Mouse (Mus musculus): ENCODE data around the gene Lpin2. TPM values are rescaled to one million over a fixed set of nuclear protein-coding genes. Genes with fewer than 3 reads are reported as not detected.

Lpin2 gene
- polyA plus RNA-seq, 1 experiment from 2014 or later = 93.2 TPM

DNA sequence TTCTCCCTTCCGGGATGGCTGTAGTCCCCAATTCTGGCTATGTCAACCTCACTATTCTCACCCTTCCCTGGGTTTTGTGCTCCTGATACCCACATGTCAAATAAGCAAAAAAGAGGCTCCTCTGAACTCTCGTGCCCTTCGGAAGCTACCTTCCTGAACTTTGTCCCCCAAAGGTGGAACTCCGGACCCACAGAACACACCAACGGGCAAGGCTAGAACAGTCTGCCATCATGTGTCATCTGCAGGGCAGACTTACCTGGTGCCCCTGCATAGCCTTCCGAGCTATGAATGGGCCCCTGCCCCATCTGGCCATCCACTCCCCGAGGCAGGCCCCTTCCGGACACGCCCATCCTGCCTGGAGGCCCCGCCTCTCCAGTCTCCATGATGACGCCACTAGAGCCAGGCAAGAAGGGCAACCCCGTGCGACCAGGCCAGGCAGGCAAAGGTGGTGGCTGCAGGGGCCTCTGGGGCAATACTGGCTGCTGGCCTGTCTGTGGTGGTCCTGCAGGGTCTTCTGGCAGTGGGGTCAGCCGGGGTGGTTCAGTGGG, 73.8 kb downstream of the Lpin2 start:
- ATAC-seq (ENCODE audit: low FRiP score, low TSS enrichment) = no peak
- no peak overlapping the region for H3K27ac ChIP-seq (ENCODE audit: low read depth, low read length)
- no peak overlapping the region for H3K4me3 ChIP-seq (ENCODE audit: low read length)
- no peaks in the 10 kb centered on the region for H3K9me3 ChIP-seq (ENCODE audit: control insufficient read depth, low read length)
- H3K4me2 ChIP-seq (replicated peaks; ENCODE audit: low read depth, low read length) = no peak overlapping the region
- no peak overlapping the region for H3K9ac ChIP-seq (ENCODE audit: low read depth, low read length)
- H3K27me3 ChIP-seq (ENCODE audit: control insufficient read depth, insufficient read depth, low read length) = no peaks in the 10 kb centered on the region
- H3K36me3 ChIP-seq (ENCODE audit: control insufficient read depth, insufficient read depth, low read length) = 0 out of 2 replicates have a peak, but pooled peaks cover 3% of the 10 kb centered on the region
- H3K4me1 ChIP-seq (ENCODE audit: control insufficient read depth, insufficient read depth, low read length) = peaks cover 20% of the 10 kb centered on the region; the same call in 1 of the 2 replicates
- WGBS = 75% methylated on average over 14 of the region's 14 CpGs

- Histone ChIP-seq H3K27ac (ENCODE audit: low read depth, low read length) (no peak overlapping the region), H3K36me3 (ENCODE audit: control insufficient read depth, insufficient read depth, low read length) (0 out of 2 replicates have a peak, but pooled peaks cover 2% of the 10 kb centered on the region), H3K9ac (ENCODE audit: low read depth, low read length) (no peak overlapping the region), H3K4me1 (ENCODE audit: control insufficient read depth, insufficient read depth, low read length) (peaks cover 13% of the 10 kb centered on the region; the same call in 1 of the 2 replicates), H3K9me3 (ENCODE audit: control insufficient read depth, low read length) (no peaks in the 10 kb centered on the region), H3K27me3 (ENCODE audit: control insufficient read depth, insufficient read depth, low read length) (no peaks in the 10 kb centered on the region), H3K4me2 (replicated peaks; ENCODE audit: low read depth, low read length) (no peak overlapping the region), H3K4me3 (ENCODE audit: low read length) (no peak overlapping the region)
- 85% methylated on average over 13 of the region's 13 CpGs for WGBS
- no peak for ATAC-seq (ENCODE audit: low FRiP score, low TSS enrichment)
Observed at GRCm38 (mm10) chr17:71256806-71257536, 74.6 kb downstream of the Lpin2 start.

DNA sequence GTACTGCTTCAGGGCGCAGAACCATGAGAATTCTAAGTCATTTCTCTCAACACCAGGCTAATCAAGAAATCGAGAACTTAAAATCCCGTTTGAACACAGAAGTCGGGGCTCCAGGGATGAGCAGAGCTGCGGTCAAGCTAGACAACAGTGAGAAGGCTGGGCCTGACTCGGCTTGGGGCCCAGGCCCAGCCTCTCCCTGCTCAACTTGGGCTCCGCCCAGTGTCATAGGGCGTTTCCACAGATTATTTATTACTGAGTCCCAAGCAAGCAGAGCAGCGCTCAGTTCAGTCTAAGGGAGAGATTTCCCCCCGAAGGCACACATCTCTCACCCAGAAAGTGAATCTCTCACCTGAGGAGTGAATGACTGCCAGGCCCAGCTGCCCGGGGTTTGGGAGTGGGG, 77.4 kb downstream of the Lpin2 start:
- Histone ChIP-seq H3K4me1 (ENCODE audit: control insufficient read depth, insufficient read depth, low read length) (0 out of 2 replicates have a peak, but pooled peaks cover 5% of the 10 kb centered on the region), H3K27ac (ENCODE audit: low read depth, low read length) (no peak overlapping the region), H3K9ac (ENCODE audit: low read depth, low read length) (no peak overlapping the region), H3K9me3 (ENCODE audit: control insufficient read depth, low read length) (no peaks in the 10 kb centered on the region), H3K4me3 (ENCODE audit: low read length) (no peak overlapping the region), H3K27me3 (ENCODE audit: control insufficient read depth, insufficient read depth, low read length) (no peaks in the 10 kb centered on the region), H3K36me3 (ENCODE audit: control insufficient read depth, insufficient read depth, low read length) (no peaks in the 10 kb centered on the region), H3K4me2 (replicated peaks; ENCODE audit: low read depth, low read length) (no peak overlapping the region)
- WGBS = 52% methylated on average over 11 of the region's 11 CpGs
- ATAC-seq (ENCODE audit: low FRiP score, low TSS enrichment) = peak; percentile 71

GRCm38 (mm10) chr17:71260658-71261057, 78.3 kb downstream of the Lpin2 start:
- Histone ChIP-seq H3K4me3 (ENCODE audit: low read length) (no peak overlapping the region), H3K9ac (ENCODE audit: low read depth, low read length) (no peak overlapping the region), H3K4me2 (replicated peaks; ENCODE audit: low read depth, low read length) (no peak overlapping the region), H3K36me3 (ENCODE audit: control insufficient read depth, insufficient read depth, low read length) (no peaks in the 10 kb centered on the region), H3K27me3 (ENCODE audit: control insufficient read depth, insufficient read depth, low read length) (no peaks in the 10 kb centered on the region), H3K9me3 (ENCODE audit: control insufficient read depth, low read length) (no peaks in the 10 kb centered on the region), H3K4me1 (ENCODE audit: control insufficient read depth, insufficient read depth, low read length) (0 out of 2 replicates have a peak, but pooled peaks cover 5% of the 10 kb centered on the region), H3K27ac (ENCODE audit: low read depth, low read length) (no peak overlapping the region)
- no peak for ATAC-seq (ENCODE audit: low FRiP score, low TSS enrichment)
- WGBS = 40% methylated on average over 3 of the region's 3 CpGs

- no peak for ATAC-seq (ENCODE audit: low FRiP score, low TSS enrichment)
- Histone ChIP-seq H3K36me3 (ENCODE audit: control insufficient read depth, insufficient read depth, low read length) (no peaks in the 10 kb centered on the region), H3K9me3 (ENCODE audit: control insufficient read depth, low read length) (no peaks in the 10 kb centered on the region), H3K4me3 (ENCODE audit: low read length) (no peak overlapping the region), H3K4me2 (replicated peaks; ENCODE audit: low read depth, low read length) (no peak overlapping the region), H3K9ac (ENCODE audit: low read depth, low read length) (no peak overlapping the region), H3K27ac (ENCODE audit: low read depth, low read length) (no peak overlapping the region), H3K27me3 (ENCODE audit: control insufficient read depth, insufficient read depth, low read length) (no peaks in the 10 kb centered on the region), H3K4me1 (ENCODE audit: control insufficient read depth, insufficient read depth, low read length) (0 out of 2 replicates have a peak, but pooled peaks cover 5% of the 10 kb centered on the region)
- 86% methylated on average over 6 of the region's 6 CpGs for WGBS
Observed at GRCm38 (mm10) chr17:71263136-71263535, 80.8 kb downstream of the Lpin2 start.

GRCm38 (mm10) chr17:71264739-71265138, 82.4 kb downstream of the Lpin2 start:
- WGBS = 54% methylated on average over 4 of the region's 4 CpGs
- no peaks in the 10 kb centered on the region for H3K36me3 ChIP-seq (ENCODE audit: control insufficient read depth, insufficient read depth, low read length)
- no peak for ATAC-seq (ENCODE audit: low FRiP score, low TSS enrichment)

GRCm38 (mm10) chr17:71265336-71266051, 83.1 kb downstream of the Lpin2 start:
- Histone ChIP-seq H3K4me2 (replicated peaks; ENCODE audit: low read depth, low read length) (no peak overlapping the region), H3K27ac (ENCODE audit: low read depth, low read length) (no peak overlapping the region), H3K27me3 (ENCODE audit: control insufficient read depth, insufficient read depth, low read length) (no peaks in the 10 kb centered on the region), H3K4me3 (ENCODE audit: low read length) (no peak overlapping the region), H3K36me3 (ENCODE audit: control insufficient read depth, insufficient read depth, low read length) (no peaks in the 10 kb centered on the region), H3K4me1 (ENCODE audit: control insufficient read depth, insufficient read depth, low read length) (no peaks in the 10 kb centered on the region), H3K9ac (ENCODE audit: low read depth, low read length) (no peak overlapping the region), H3K9me3 (ENCODE audit: control insufficient read depth, low read length) (no peaks in the 10 kb centered on the region)
- no peak for ATAC-seq (ENCODE audit: low FRiP score, low TSS enrichment)
- WGBS = 73% methylated on average over 5 of the region's 5 CpGs

More at GRCm38 (mm10) chr17:71264739-71265138, 82.4 kb downstream of the Lpin2 start:
- Histone ChIP-seq H3K4me2 (replicated peaks; ENCODE audit: low read depth, low read length) (no peak overlapping the region), H3K27me3 (ENCODE audit: control insufficient read depth, insufficient read depth, low read length) (no peaks in the 10 kb centered on the region), H3K27ac (ENCODE audit: low read depth, low read length) (no peak overlapping the region), H3K9ac (ENCODE audit: low read depth, low read length) (no peak overlapping the region), H3K4me3 (ENCODE audit: low read length) (no peak overlapping the region), H3K4me1 (ENCODE audit: control insufficient read depth, insufficient read depth, low read length) (0 out of 2 replicates have a peak, but pooled peaks cover under 1% of the 10 kb centered on the region), H3K9me3 (ENCODE audit: control insufficient read depth, low read length) (no peaks in the 10 kb centered on the region)

- Histone ChIP-seq H3K36me3 (ENCODE audit: control insufficient read depth, insufficient read depth, low read length) (no peaks in the 10 kb centered on the region), H3K27ac (ENCODE audit: low read depth, low read length) (no peak overlapping the region), H3K4me2 (replicated peaks; ENCODE audit: low read depth, low read length) (no peak overlapping the region), H3K9me3 (ENCODE audit: control insufficient read depth, low read length) (no peaks in the 10 kb centered on the region), H3K9ac (ENCODE audit: low read depth, low read length) (no peak overlapping the region), H3K4me3 (ENCODE audit: low read length) (no peak overlapping the region), H3K4me1 (ENCODE audit: control insufficient read depth, insufficient read depth, low read length) (no peaks in the 10 kb centered on the region), H3K27me3 (ENCODE audit: control insufficient read depth, insufficient read depth, low read length) (no peaks in the 10 kb centered on the region)
- no peak for ATAC-seq (ENCODE audit: low FRiP score, low TSS enrichment)
- 83% methylated on average over 8 of the region's 8 CpGs for WGBS
Observed at GRCm38 (mm10) chr17:71267374-71267773, 85.0 kb downstream of the Lpin2 start.

DNA sequence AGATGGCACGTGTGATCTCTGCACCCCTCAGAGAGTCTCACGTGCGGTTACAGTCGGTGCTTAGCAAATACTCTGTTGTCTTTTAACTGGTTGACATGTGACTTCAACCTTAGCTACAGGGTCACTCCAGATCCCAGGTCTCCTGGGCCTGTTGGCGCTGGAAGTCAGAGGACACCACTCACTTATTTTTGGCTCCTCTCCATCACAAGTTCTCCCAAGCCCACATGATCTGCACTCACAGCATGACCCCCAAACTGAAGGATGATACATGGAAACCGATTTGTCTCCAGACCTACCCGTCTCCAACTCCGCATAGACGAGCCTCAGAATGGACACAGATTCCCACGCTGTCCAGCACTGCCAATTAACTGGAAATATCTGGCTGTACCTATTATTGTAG, 85.8 kb downstream of the Lpin2 start:
- no peaks in the 10 kb centered on the region for H3K4me1 ChIP-seq (ENCODE audit: control insufficient read depth, insufficient read depth, low read length)
- H3K4me3 ChIP-seq (ENCODE audit: low read length) = no peak overlapping the region
- H3K4me2 ChIP-seq (replicated peaks; ENCODE audit: low read depth, low read length) = no peak overlapping the region
- no peaks in the 10 kb centered on the region for H3K36me3 ChIP-seq (ENCODE audit: control insufficient read depth, insufficient read depth, low read length)
- WGBS = 91% methylated on average over 10 of the region's 10 CpGs
- H3K9ac ChIP-seq (ENCODE audit: low read depth, low read length) = no peak overlapping the region
- no peak for ATAC-seq (ENCODE audit: low FRiP score, low TSS enrichment)
- H3K27ac ChIP-seq (ENCODE audit: low read depth, low read length) = no peak overlapping the region
- H3K9me3 ChIP-seq (ENCODE audit: control insufficient read depth, low read length) = no peaks in the 10 kb centered on the region
- no peaks in the 10 kb centered on the region for H3K27me3 ChIP-seq (ENCODE audit: control insufficient read depth, insufficient read depth, low read length)
